Mouse (Mus musculus): ENCODE measurements at regions not wholly inside any gene's neighbourhood (a gene's known extent, or its start where the extent isn't known, plus 50 kb on each side); places are given as distances from the start of the nearest gene placed in this dataset.

- no peak for DNase-seq
These were observed 52.0 kb upstream of the Pkn2 start for GRCm38 (mm10) chr3:142933684-142934259.
